Mouse (Mus musculus): ENCODE measurements around the gene Phpt1.

Phpt1 gene

GRCm38 (mm10) chr2:25574579-25575431 is at the start of gene Phpt1, which contains the start of gene Mamdc4:
Phpt1 (minus strand) TSS chr2:25575224.
Mamdc4 (minus strand) TSS chr2:25574845.
- peak; percentile 96 for DNase-seq

GRCm38 (mm10) chr2:25621229-25622200 is 46.5 kb upstream of the Phpt1 start, which contains the start of gene Tmem141:
Tmem141 (minus strand) TSS chr2:25622005.
- peak; percentile 83 for DNase-seq

- no peak for DNase-seq
These were observed 45.8 kb upstream of the Phpt1 start for GRCm38 (mm10) chr2:25620852-25621228.

- DNase-seq = no peak
These were observed 45.4 kb upstream of the Phpt1 start for GRCm38 (mm10) chr2:25620386-25620785.

- no peak for DNase-seq
These were observed 42.6 kb upstream of the Phpt1 start, which contains the start of gene Ccdc183 for GRCm38 (mm10) chr2:25617578-25617977. Ccdc183 (minus strand) TSS chr2:25617678.

GRCm38 (mm10) chr2:25616398-25616797 is 41.4 kb upstream of the Phpt1 start:
- no peak for DNase-seq

- DNase-seq = no peak
These were observed 33.6 kb upstream of the Phpt1 start for GRCm38 (mm10) chr2:25608671-25609070.

- peak; percentile 93 for DNase-seq
These were observed 33.0 kb upstream of the Phpt1 start, which contains the start of gene Rabl6 for GRCm38 (mm10) chr2:25607761-25608622. Rabl6 (minus strand) TSS chr2:25608521.

GRCm38 (mm10) chr2:25602526-25602925 is 27.5 kb upstream of the Phpt1 start:
- DNase-seq = no peak

- DNase-seq = no peak
These were observed 25.0 kb upstream of the Phpt1 start for GRCm38 (mm10) chr2:25600037-25600436.

GRCm38 (mm10) chr2:25598749-25599148 is 23.7 kb upstream of the Phpt1 start:
- no peak for DNase-seq

- no peak for DNase-seq
These were observed 21.9 kb upstream of the Phpt1 start for GRCm38 (mm10) chr2:25596765-25597510.

- DNase-seq = no peak
These were observed 16.8 kb upstream of the Phpt1 start for GRCm38 (mm10) chr2:25591863-25592262.

GRCm38 (mm10) chr2:25588227-25588907 is 13.3 kb upstream of the Phpt1 start:
- no peak for DNase-seq

- DNase-seq = no peak
These were observed 12.3 kb upstream of the Phpt1 start for GRCm38 (mm10) chr2:25587290-25587689.

- no peak for DNase-seq
These were observed 10.6 kb upstream of the Phpt1 start for GRCm38 (mm10) chr2:25585601-25586000.

GRCm38 (mm10) chr2:25584856-25585255 is 9.8 kb upstream of the Phpt1 start:
- DNase-seq = no peak

- no peak for DNase-seq
These were observed 9.1 kb upstream of the Phpt1 start for GRCm38 (mm10) chr2:25584152-25584551.

- no peak for DNase-seq
These were observed 8.5 kb upstream of the Phpt1 start for GRCm38 (mm10) chr2:25583571-25583970.

- no peak for DNase-seq
These were observed 8.1 kb upstream of the Phpt1 start for GRCm38 (mm10) chr2:25583120-25583481.
